ENCODE assay signal across 13 mouse cellular contexts in genomic region chr6:82052047-82052725, GRCm38 (mm10). TPM values are rescaled to one million over a fixed set of nuclear protein-coding genes. Genes with fewer than 3 reads are reported as not detected.
A peak's percentile ranks its signal among the peaks of the same experiment; 100 is the strongest.
DNase-seq lines count a peak whose midpoint lies in the region; ATAC-seq lines count a peak whose summit lies in the region.
"Had no signal": no experiment of that assay in that cellular context is flagged by ENCODE, and none has a peak within 500 bp of the region (broad histone marks: within the 10 kb centered on the region; RNA-seq: fewer than 3 reads in every experiment).

No protein-coding gene starts in this region.

- 0 out of 2 replicates have a peak, but pooled peaks have one; percentile 26 for ATAC-seq in limb, embryonic 11.5 days (ENCODE audit: insufficient number of reproducible peaks, low FRiP score, low TSS enrichment, low read depth)
- no peak for ATAC-seq in embryonic facial prominence, embryonic 13.5 days (ENCODE audit: insufficient number of reproducible peaks, insufficient read depth, low FRiP score, low TSS enrichment, low read depth)
- 0 out of 2 replicates have a peak, but pooled peaks have one; percentile 35 for ATAC-seq in embryonic facial prominence, embryonic 15.5 days (ENCODE audit: insufficient number of reproducible peaks, low FRiP score, low TSS enrichment, low read depth)
- ATAC-seq in liver, embryonic 16.5 days (ENCODE audit: low read depth) = peak; percentile 80

- 0 out of 2 replicates have a peak, but pooled peaks cover 4% of the 10 kb centered on the region for H3K4me1 ChIP-seq in limb, embryonic 11.5 days (ENCODE audit: control insufficient read depth, insufficient read depth, low read length)
- peaks cover under 1% of the 10 kb centered on the region for H3K4me1 ChIP-seq in limb, embryonic 10.5 days
- H3K4me1 ChIP-seq in embryonic facial prominence, embryonic 13.5 days = peaks cover 39% of the 10 kb centered on the region
- H3K4me1 ChIP-seq in embryonic facial prominence, embryonic 15.5 days = peaks cover 33% of the 10 kb centered on the region
- peaks cover 6% of the 10 kb centered on the region for H3K4me1 ChIP-seq in liver, embryonic 16.5 days (ENCODE audit: control insufficient read depth, low read depth, low read length)
- H3K4me1 ChIP-seq: hindbrain, embryonic 15.5 days; midbrain, embryonic 12.5 days had no signal

- no peak overlapping the region for H3K27ac ChIP-seq in limb, embryonic 11.5 days (replicated peaks; ENCODE audit: low read depth, low read length)
- H3K27ac ChIP-seq in limb, embryonic 10.5 days = no peak overlapping the region
- H3K27ac ChIP-seq in embryonic facial prominence, embryonic 13.5 days = peak overlapping the region; percentile 73
- H3K27ac ChIP-seq in embryonic facial prominence, embryonic 15.5 days (replicated peaks) = peak overlapping the region; percentile 75
- peak overlapping the region; percentile 53; the same call in 1 of the 2 replicates for H3K27ac ChIP-seq in liver, embryonic 16.5 days (ENCODE audit: low read length)
- H3K27ac ChIP-seq: hindbrain, embryonic 15.5 days; midbrain, embryonic 12.5 days had no signal

- no peaks in the 10 kb centered on the region for H3K27me3 ChIP-seq in limb, embryonic 11.5 days (ENCODE audit: control insufficient read depth, insufficient read depth, low read length)
- peaks cover under 1% of the 10 kb centered on the region for H3K27me3 ChIP-seq in limb, embryonic 10.5 days (ENCODE audit: low read depth, poor library complexity, severe bottlenecking)
- no peaks in the 10 kb centered on the region for H3K27me3 ChIP-seq in embryonic facial prominence, embryonic 13.5 days
- no peaks in the 10 kb centered on the region for H3K27me3 ChIP-seq in embryonic facial prominence, embryonic 15.5 days
- H3K27me3 ChIP-seq in liver, embryonic 16.5 days (ENCODE audit: control insufficient read depth, insufficient read depth, low read depth, low read length) = no peaks in the 10 kb centered on the region
- H3K27me3 ChIP-seq: hindbrain, embryonic 15.5 days had no signal

- H3K9ac ChIP-seq in limb, embryonic 11.5 days (ENCODE audit: low read length) = no peak overlapping the region
- H3K9ac ChIP-seq in embryonic facial prominence, embryonic 13.5 days = no peak overlapping the region
- no peak overlapping the region for H3K9ac ChIP-seq in embryonic facial prominence, embryonic 15.5 days
- no peak overlapping the region; the same call in 1 of the 2 replicates for H3K9ac ChIP-seq in liver, embryonic 16.5 days (ENCODE audit: low read depth, low read length)
- H3K9ac ChIP-seq: hindbrain, embryonic 15.5 days; midbrain, embryonic 12.5 days had no signal

- 83% methylated on average over 6 of the region's 6 CpGs for WGBS in limb, embryonic 11.5 days
- WGBS in limb, embryonic 10.5 days = 92% methylated on average over 6 of the region's 6 CpGs
- 80% methylated on average over 6 of the region's 6 CpGs for WGBS in embryonic facial prominence, embryonic 13.5 days
- WGBS in embryonic facial prominence, embryonic 15.5 days = 68% methylated on average over 6 of the region's 6 CpGs
- 58% methylated on average over 6 of the region's 6 CpGs for WGBS in liver, embryonic 16.5 days (ENCODE audit: insufficient replicate concordance)

- DNase-seq in limb, embryonic 11.5 days (ENCODE audit: low spot score) = no peak
- no peak for DNase-seq in limb, embryonic 10.5 days (ENCODE audit: low spot score)
- no peak for DNase-seq in right cerebral cortex, postnatal 25 days
- DNase-seq in urinary bladder, postnatal 4 days (ENCODE audit: low spot score in 2 of 2) = no peak
- DNase-seq: cerebellum, adult 8-10 months; heart, postnatal 10 days; left cerebral cortex, postnatal 4 days had no signal

- H3K36me3 ChIP-seq in limb, embryonic 11.5 days (ENCODE audit: control insufficient read depth, insufficient read depth, low read length) = no peaks in the 10 kb centered on the region
- peaks cover 3% of the 10 kb centered on the region; the same call in 1 of the 2 replicates for H3K36me3 ChIP-seq in limb, embryonic 10.5 days
- no peaks in the 10 kb centered on the region for H3K36me3 ChIP-seq in embryonic facial prominence, embryonic 13.5 days
- no peaks in the 10 kb centered on the region for H3K36me3 ChIP-seq in embryonic facial prominence, embryonic 15.5 days
- no peaks in the 10 kb centered on the region; the same call in 1 of the 2 replicates for H3K36me3 ChIP-seq in liver, embryonic 16.5 days (ENCODE audit: control insufficient read depth, insufficient read depth)
- H3K36me3 ChIP-seq: hindbrain, embryonic 15.5 days; midbrain, embryonic 12.5 days had no signal

- H3K4me3 ChIP-seq in limb, embryonic 11.5 days (ENCODE audit: low read depth, low read length) = no peak overlapping the region
- H3K4me3 ChIP-seq in limb, embryonic 10.5 days = no peak overlapping the region
- H3K4me3 ChIP-seq in embryonic facial prominence, embryonic 13.5 days = no peak overlapping the region
- no peak overlapping the region for H3K4me3 ChIP-seq in embryonic facial prominence, embryonic 15.5 days (replicated peaks)
- H3K4me3 ChIP-seq in liver, embryonic 16.5 days (ENCODE audit: low read depth, low read length) = no peak overlapping the region
- H3K4me3 ChIP-seq: hindbrain, embryonic 15.5 days; midbrain, embryonic 12.5 days; myocyte had no signal

- H3K4me2 ChIP-seq in limb, embryonic 11.5 days (ENCODE audit: low read depth, severe bottlenecking) = no peak overlapping the region
- H3K4me2 ChIP-seq in embryonic facial prominence, embryonic 13.5 days = 0 out of 2 replicates have a peak overlapping the region, but pooled peaks have one; percentile 9
- H3K4me2 ChIP-seq in embryonic facial prominence, embryonic 15.5 days (replicated peaks) = no peak overlapping the region
- no peak overlapping the region for H3K4me2 ChIP-seq in liver, embryonic 16.5 days (ENCODE audit: low read depth, low read length)
- H3K4me2 ChIP-seq: hindbrain, embryonic 15.5 days; midbrain, embryonic 12.5 days had no signal

- H3K9me3 ChIP-seq in limb, embryonic 11.5 days (ENCODE audit: control insufficient read depth, low read length) = no peaks in the 10 kb centered on the region
- no peaks in the 10 kb centered on the region for H3K9me3 ChIP-seq in limb, embryonic 10.5 days (replicated peaks)
- no peaks in the 10 kb centered on the region for H3K9me3 ChIP-seq in embryonic facial prominence, embryonic 13.5 days
- H3K9me3 ChIP-seq in embryonic facial prominence, embryonic 15.5 days (replicated peaks) = no peaks in the 10 kb centered on the region
- H3K9me3 ChIP-seq in liver, embryonic 16.5 days (replicated peaks; ENCODE audit: control insufficient read depth, low read length) = no peaks in the 10 kb centered on the region
- H3K9me3 ChIP-seq: hindbrain, embryonic 15.5 days; midbrain, embryonic 12.5 days had no signal

RNA-seq across cellular contexts. Expression of gene Eva1a, which starts 11.3 kb away (rescaled TPM):
- 16.7 and 19.7 TPM in 2 replicates for polyA plus RNA-seq in limb, embryonic 11.5 days (2014; fragmentation: Nextera tagmentation; extraction: Ambion mirVana)
- 6.3 and 11.9 TPM in 2 replicates for polyA plus RNA-seq in limb, embryonic 10.5 days (2016; fragmentation: Nextera tagmentation; extraction: Ambion mirVana)
- polyA plus RNA-seq in embryonic facial prominence, embryonic 13.5 days (2015; fragmentation: Nextera tagmentation; extraction: Ambion mirVana) = 19.3 and 22.1 TPM in 2 replicates
- polyA plus RNA-seq in embryonic facial prominence, embryonic 15.5 days (2015; fragmentation: Nextera tagmentation; extraction: Ambion mirVana) = 16.8 and 17.2 TPM in 2 replicates
- polyA plus RNA-seq in liver, embryonic 16.5 days (2015; fragmentation: Nextera tagmentation; extraction: Ambion mirVana) = 11.9 and 12.7 TPM in 2 replicates

Comparison
In these comparisons a context has a peak if more than half of its experiments do, and no peak if none do; other contexts are left out.
1. H3K27ac ChIP-seq: peak in embryonic facial prominence, embryonic 13.5 days (single experiment), embryonic facial prominence, embryonic 15.5 days (single experiment) and liver, embryonic 16.5 days (single experiment); none in limb, embryonic 11.5 days (single experiment) and limb, embryonic 10.5 days (single experiment).